Mouse (Mus musculus) 3T3-L1 (cell line): ENCODE data around the gene Flot2.

Source experiments
- DNase-seq: peaks from one replicate; pipeline ENCODE4 v3.0.0-alpha.2; 2015; ENCODE audit warnings: low read depth, low spot score

Flot2 gene

DNA sequence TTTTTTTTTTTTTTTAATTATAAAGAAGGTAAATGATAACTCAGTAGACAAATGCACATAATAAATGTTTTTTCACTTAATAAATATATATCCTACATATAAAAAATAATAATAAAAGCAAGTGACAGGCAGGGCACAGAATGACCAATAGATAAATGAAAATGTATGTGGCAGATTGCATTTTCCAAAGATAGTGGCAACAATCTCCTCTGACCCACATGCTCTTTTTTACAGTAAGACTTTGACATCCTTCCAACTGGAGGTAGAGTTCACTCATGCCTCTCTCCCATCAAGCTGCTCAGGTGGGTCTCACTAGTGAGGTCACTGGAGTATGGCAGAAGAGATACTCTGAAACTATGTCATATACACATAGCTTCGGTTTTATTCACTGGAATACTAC is 24.8 kb downstream of the Flot2 start:
- no peak for DNase-seq

DNA sequence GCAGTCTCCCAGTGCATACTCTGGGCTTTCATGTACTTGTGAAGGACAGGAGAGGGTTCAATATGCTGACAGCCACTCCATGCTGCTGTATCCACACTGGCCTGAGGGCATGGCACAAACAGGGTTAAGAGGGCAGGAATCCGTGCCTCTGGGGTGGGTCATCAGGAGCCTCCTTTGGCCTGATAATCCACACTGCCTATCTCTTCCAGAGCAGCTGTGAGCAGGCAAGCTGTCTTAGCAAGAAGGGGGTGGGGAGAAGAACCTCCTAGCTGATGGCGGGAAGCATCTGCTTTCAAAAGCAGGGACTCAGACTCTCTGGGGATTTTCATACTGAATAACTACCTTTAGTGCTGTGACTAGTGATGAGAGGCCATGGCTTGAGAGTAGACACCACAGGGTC is 28.2 kb downstream of the Flot2 start:
- DNase-seq, result no peak

DNA sequence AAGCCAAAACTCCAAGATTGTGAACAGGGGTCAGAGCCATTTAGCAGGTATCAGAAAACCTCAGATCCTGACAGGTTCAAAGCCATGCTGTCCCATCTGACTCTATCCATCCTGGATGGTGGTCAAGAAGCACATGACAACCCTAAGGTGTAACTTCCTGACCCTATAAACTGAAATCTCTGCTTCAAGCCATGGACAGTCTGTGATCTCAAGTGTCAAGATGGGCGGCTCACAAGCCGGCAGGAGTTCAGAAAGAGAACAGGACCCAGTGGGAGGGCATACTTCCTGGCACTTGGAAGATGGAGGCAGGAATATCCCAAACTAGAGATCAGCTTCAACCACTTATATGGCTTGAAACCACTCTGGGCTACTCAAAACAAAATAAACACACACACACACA is 28.9 kb downstream of the Flot2 start:
- DNase-seq, result no peak

DNA sequence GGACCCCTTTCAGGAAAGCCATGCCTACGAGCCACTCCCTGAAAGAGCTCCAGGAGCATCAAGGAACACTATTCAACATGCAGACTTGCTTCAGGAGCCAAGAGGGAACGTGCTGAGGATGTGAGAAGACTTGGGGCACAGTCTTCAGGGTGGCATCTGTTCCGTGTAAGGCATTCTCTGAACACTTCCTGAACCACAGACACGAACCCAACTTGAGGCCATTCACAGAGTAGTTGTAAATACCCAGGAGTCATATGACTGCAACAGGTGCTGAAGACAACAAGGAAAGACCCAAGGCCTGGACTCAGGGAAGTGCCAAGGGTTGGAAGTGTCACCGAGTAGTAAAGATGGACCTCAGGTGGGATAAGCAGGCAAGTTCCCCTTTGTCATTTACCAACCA is 29.8 kb downstream of the Flot2 start:
- no peak for DNase-seq

DNA sequence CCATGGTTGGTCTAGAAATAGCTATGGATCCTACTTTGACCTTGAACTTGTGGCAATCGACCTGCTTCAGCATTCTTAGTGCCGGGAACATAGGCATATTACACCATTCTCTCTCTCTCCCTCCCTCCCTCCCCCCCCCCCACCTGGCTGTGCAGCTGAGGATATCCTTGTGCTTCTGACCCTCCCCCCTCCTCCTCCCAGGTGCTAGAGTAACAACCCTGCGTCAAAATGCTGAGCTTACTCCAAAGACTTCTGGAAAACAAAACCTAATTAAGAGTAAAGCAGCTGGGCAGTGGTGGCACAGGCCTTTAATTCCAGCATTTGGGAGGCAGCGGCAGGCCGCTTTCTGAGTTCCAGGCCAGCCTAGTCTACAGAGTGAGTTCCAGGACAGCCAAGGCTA is 31.4 kb downstream of the Flot2 start:
- no peak for DNase-seq

DNA sequence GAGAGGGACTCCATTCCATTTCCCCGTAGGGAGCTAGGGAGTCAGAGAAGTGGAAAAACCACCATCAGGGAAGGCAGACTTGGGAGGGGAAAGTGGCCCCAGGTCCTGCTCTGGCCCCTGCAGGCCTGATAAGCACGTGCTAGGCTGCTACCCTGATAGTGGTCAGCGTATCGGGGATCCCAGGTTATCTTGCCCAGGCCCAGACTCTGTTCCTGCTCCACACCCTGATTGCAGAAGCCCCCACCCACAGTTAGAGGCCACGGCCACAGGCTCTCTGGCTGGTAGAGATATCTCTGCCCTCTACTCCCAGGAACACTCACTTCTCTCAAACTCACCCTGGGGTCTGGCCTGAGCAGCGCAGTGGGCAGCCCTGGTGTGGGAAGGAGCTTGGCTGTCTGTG is 31.9 kb downstream of the Flot2 start:
- DNase-seq, result no peak

DNA sequence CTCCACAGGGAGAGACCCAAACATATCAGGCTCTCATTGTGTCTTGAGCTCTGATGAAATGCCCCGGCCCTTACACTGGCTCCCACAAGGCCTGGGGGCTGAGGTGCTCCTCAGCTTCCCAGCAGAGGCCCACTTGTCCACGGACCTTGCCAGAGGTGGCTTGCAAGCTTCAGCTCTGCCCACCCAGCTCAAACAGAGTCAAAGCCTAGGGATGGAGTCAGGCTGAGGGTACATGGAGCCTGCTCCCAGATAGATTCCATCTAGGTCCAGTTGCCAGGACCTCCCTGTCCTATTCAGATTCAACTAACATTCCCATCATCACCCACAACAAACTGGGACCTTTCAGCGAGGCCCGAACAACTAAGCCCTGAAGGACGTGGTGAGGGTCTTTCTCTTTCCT is 34.2 kb downstream of the Flot2 start:
- no peak for DNase-seq

DNA sequence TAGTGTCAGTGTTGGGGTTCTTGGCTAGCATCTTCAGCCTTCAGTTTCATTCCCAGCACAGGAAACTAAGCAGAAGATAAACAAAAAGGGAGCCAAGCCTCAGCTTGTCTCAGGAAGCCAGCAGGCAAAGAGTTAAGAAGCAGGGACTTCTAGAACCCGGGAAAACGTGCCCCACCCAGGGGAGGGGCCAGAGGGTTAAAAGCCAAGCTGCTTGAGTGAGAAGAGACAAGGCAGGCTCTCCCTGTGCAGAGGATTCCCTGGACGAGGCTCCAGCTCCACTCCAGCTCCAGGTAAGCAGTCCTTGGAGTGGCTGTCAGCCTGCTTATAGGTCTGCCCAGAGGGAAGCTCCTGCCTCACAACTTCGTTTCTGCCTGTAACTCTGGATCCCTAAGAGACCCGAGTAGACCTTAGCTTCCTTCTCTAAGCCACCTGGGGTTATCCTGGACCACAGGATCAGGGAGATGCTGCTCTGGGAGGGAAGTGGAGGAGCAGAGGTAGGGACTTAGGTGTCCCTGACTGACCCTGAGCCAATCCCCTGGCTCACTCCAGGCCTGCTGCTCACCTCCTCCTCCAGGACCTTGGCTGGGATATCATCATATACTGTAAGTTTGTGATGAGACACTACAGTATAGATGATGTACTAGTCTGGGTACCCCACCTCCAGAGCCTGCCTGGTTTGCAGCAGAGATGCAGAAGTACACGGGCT is 34.8 kb downstream of the Flot2 start:
- no peak for DNase-seq

DNA sequence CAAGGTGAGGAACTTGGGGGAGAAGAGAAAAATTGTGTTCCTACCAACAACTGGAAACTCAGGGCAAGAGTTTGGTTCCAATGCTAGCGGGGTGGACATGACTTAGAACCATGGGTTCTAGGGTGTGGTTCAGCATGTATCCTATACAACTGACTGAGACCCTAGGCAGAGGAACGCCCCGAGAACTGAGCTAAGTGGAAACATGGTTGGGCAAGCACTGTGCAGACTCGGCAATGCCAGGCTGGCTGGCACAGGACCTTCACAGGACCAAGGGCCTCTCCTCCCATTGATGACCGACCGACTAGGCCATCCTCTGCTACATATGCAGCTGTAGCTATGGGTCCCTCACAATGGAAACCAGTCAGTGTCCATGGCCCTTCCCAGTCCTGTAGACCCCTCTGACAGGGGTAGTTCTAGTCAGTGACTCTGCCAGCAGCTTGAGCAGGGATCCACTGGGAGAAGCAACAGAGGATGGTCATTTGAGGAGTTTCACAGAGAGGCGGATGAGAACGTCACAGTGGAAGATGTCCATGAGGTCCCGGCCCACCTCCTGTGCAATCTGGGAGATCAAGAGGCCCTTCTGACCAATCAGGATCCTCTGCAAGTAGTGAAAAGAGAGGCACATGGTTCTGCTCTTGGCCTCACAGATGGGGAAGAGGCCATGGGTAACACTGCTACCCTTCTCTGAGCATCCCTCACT is 36.0 kb downstream of the Flot2 start:
- DNase-seq, result no peak

DNA sequence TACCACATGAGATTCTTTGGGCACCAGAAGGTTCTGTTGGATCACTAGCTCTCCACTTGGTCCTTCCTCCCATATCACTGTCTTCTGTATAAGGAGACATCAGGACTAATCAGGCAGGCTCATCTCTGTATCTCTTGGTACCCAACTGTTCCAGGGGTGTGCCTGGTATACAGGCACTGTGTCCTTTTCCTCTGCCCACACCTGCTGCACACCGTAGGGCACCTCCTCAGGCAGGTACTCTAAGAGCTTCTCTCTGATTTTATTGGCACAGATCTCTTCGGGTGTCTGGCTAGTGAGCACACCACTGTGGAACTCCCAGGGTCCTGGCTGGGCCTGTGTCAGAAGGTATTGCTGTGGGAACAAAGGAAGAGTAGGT is 36.5 kb downstream of the Flot2 start:
- no peak for DNase-seq

DNA sequence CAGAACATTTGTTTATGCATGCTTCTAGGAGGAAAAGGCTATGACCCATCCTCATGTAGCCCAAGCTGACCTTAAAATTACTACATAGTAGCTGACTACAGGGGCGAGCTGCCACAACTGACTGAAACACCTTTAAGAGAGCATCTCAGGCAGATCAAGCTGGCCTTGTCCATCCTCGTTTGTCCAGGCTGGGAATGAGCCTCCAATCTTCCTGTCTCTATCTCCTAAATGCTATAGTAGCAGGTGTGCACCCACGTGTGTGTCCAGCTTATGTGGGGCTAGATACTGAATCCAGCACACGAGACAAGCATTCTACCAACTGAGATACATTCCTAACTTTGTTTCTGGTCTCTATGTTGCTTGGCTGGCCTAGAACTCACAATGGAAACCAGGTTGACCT is 36.9 kb downstream of the Flot2 start:
- DNase-seq, result no peak

DNA sequence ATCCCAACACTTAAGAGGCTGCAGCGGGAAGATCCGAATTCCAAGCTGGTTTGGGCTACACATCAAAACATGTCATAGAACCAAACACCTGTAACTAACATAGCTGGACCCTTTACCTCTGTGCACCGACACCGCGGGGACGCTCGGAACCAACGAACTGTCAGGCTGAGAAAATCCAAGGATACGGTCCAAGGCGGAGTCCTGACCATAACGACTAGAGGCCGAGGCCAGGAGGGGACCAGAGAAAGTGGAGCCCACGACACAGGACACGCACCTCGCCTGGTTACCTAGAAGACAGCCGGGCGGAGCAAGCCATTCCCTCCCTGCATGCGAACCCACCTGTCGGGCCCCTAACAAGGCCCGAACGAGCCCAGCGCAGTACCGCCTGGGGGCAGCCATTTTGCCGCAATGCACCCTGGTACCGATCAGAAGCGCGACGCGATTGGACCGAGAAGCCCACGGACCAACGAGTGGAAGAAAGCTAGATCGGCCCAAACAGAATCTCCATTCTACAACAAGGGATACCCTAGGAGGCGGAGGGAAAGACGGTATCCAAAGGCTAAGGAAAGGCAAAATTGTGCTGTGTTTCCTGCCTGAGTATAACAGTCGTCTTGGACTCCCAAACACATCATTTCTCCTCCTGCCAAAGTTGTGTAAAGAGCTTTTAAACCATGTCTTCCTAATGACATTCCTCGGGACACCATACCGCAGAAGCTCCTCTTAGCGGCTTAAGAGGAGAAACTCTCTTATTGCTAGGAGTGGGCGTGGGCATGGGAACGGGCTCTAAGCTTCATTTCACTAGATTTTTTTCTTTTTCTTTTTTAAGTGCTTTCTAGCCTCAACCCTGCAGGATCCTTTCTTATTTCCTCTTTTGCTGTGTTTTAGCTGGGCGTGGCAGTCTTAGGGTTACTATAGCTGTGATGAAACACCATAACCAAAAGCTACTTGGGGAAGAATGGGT is 42.5 kb downstream of the Flot2 start, which contains the start of gene Eral1:
Gene Eral1, minus strand, starts transcription at position 423 of the 961 bp plus-strand sequence.
- peak; percentile 88 for DNase-seq

DNA sequence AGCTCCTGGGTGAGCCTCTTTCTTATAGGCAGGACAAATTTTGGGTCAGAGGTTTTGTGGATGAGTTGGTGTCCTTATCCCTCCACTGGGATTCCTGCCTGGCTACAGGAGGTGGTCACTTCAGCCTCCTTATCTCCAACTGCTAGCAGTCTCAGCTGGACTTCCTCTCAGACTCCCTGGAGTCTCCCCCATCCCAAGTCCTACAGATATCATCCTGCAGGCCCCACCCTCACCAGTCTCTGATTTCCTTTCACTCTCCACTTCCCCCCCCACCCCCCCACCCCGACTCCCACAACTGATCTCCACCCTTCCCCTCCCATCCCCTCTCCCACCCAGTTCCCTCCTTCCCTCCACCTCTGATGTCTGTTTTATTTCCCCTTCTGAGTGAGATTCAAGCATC is 45.9 kb downstream of the Flot2 start:
- no peak for DNase-seq

DNA sequence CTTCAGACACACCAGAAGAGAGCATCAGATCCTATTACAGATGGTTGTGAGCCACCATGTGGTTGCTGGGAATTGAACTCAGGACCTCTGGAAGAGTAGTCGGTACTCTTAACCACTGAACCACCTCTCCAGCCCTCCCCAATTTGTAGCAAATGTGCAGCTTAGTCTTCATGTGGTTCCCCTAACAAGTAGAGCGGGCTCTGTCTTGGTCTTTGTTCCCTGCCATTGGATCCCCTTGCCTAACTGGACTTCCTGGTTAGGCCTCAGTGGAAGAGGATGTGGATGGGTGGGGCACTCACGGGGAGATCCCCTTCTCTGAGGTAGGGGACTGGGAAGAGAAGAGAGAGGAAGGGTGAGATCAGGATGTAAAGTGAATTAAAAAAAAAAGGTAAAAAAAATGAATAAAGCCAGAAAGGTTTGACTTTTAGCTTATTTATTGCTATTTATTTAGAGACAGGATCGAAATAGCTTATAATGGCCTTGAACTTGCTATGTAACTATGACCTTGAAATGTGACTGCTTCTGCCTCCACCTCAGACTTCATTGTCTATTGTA is 49.3 kb downstream of the Flot2 start:
- DNase-seq, result no peak

DNA sequence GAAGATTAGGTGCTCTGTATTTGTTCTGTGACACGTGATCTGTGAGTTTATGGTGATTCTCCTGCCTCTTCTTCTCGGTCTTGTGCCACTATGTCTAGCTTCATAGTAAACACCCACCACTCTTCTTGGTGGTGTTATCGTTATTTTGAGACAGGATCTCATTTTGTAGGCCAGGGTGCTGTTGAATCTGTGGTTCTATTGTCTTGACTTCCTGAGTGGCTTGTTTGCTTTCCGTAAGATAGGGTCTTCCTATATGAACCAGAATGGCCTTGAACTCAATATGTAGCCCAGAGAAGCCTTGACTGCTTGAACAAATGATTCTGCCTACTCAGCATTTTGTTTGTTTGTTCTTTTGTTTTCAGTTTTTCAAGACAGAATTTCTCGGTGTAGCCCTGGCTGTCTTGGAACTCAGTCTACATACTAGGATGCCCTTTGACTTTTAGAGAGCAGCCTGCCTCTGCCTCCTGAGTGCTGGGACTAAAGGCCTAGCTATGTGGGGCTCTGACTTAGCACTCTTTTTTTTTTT is 50.1 kb downstream of the Flot2 start:
- DNase-seq, result no peak

DNA sequence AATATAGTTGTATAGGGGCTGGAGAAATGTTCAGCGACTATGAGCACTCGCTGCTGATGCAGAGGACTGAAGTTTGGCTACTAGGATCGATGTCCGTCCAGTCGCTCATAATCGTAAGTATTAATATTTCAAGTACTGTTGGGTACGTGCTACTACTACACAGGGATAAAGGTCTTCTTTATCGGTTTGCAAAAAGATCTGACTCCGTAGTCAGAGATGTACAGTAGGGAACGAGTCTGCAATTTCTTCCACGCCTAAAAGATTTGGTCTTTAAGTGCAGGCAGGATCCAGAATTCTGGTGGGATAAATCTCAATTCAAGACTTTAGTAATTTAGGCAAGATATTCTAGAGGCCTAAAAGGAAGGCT is 56.4 kb downstream of the Flot2 start:
- DNase-seq, result no peak

DNA sequence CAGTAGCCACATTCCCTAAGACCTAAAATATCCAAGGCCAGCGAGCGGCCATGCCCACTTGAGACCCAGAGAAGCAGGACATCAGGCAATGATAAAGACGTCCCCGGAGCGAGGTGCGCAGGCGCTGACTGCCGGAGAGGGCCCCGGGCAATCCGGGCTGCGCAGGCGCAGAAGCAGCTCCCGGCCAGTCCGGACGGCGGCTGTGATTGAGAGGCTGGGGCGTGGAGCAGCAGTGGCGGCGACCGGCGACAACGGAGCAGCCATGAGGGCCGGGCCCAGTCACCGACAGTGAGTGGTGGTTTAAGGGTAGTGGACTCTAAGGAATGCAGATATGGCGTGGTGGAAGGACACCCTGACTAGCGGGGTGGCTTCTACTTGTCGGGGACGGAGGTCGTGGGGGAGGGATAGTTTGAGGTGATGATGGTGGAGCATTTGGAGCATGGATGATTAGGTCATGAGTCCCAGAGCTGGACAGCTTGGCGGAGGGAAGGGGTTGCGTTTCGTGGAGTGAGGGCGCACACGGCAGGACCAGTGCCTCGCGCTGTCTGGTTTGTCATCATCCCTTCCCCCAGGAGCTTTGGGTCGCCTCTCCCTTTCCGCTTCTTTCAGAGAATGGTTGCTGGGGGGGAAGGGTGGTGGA is 56.9 kb downstream of the Flot2 start, which contains the start of gene Fam222b:
Gene Fam222b, plus strand, starts transcription at position 157 of the 640 bp plus-strand sequence.
- DNase-seq, result peak; percentile 89

DNA sequence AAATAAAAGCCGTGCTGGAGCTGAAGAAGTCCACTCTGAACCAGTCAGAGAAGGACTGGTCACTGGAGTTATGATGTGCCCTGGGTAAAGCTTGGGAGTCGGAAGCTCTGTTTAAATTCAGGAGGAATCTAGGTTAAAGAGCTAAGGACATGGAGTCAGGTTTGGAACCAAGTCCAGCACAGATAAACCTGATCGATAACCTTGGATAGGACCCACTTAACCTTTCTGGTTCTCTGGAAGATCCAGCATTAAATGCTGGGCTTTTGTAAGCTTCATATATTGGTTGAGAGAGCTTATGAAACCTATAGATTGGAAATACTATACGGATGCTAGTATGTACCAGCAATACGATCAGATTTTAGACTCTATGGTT is 57.4 kb downstream of the Flot2 start:
- no peak for DNase-seq

DNA sequence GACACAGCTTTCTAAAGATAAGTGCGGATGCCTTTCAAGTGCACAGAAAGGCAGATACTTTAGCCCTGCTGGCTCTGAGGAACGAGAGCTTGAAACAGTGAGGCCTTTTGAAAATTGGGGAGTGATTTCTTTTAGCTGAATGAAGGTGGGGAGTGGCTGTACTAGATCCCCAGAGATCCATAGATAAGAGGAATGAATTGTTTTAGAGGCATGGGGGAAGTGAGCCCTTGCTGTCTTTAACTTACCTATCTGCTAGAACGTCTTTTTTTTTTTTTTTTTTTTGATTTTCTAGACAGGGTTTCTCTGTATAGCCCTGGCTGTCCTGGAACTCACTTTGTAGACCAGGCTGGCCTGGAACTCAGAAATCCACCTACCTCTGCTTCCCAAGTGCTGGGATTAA is 59.3 kb downstream of the Flot2 start:
- DNase-seq, result no peak

DNA sequence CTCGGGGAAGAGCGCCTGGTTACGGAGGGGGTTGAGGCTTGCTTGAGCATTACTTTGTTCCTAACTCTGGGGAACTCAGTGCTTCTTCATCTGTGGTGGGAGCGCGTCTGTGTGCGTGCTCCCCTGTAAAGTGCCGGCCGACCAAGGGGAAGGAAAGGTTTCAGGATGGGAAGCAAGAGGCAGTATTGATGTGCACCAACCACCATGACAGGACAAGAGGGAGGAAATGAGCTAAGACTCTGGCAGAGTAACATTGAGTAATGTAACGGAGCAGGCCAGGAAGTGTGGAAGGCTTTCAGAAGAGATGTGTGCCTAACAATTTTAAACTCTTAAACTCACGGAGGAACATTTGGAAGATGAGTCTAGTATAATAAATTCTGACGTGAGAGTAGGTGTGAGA is 63.0 kb downstream of the Flot2 start:
- DNase-seq, result no peak

DNA sequence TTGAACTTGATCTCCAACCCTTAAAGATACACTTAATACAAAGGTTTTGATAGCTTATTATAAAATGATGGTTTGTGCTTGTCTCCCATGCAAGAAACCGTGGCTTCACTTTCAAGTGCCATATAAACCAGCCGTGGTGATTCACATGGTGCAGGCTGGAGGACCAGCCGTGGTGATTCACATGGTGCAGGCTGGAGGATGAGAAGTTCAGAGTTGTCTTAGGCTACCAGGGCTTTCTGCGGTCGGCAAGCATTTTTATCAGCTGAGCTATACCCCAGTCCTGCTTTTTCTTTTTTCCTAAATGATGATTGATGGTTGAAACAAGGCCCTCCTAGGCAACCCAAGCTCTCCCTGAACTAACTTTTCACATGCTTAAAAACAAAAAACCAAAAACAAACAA is 64.4 kb downstream of the Flot2 start:
- DNase-seq, result peak; percentile 65
